Mouse (Mus musculus) erythroblast, embryonic 14.5 days (primary cell): ENCODE data around the gene Grk5.

Source experiments
- GATA1 ChIP-seq: IDR thresholded peaks from 2 replicates; pipeline ENCODE4 v1.6.1; 2012; ENCODE audit warnings: low read length, inconsistent platforms, mixed read lengths
- TAL1 ChIP-seq: IDR thresholded peaks from 3 replicates; pipeline ENCODE4 v1.6.1; 2012; ENCODE audit warnings: low read length, inconsistent platforms, mixed read lengths

DNA sequence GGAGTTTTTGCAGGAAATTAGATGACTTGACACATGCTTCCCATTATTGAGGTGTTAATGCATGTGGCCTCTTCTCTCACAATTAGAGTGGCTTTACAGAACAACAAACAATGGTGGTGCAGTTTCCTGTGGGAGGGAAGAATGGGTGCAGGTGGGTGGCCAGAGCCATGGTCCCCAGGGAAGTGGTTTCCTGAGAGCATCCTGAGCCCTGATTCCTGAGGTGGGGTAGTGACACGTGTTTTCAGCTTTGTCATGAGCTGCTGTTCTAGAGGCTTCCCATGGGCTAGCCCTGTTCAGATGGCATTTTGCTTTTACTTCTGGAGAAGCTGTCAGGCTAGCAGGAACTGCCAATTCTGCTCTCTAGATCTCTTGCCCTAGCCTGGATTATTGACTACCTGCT, 59.4 kb downstream of the Grk5 start:
- TF ChIP-seq GATA1 (no peak), TAL1 (no peak)
